Mouse (Mus musculus): ENCODE measurements at regions not wholly inside any gene's neighbourhood (a gene's known extent, or its start where the extent isn't known, plus 50 kb on each side); places are given as distances from the start of the nearest gene placed in this dataset.

GRCm38 (mm10) chr13:44260637-44261333 lies 468.5 kb upstream of the Jarid2 start:
- no peak for TF ChIP-seq POLR2A (IDR thresholded peaks at IDR 0.05; ENCODE audit: borderline replicate concordance, insufficient read depth, low read length)
- TF ChIP-seq CTCF (IDR thresholded peaks at IDR 0.05; ENCODE audit: borderline replicate concordance, insufficient read depth, low read depth, low read length): no peak
- 72% methylated on average over 8 of the region's 8 CpGs for whole genome bisulfite sequencing
- no peak for DNase-seq
- H3K4me1 ChIP-seq (ENCODE audit: control insufficient read depth, insufficient read depth, low read length): no peaks in the 10 kb centered on the region; the same call in 1 of the 2 replicates
- no peaks in the 10 kb centered on the region for H3K27me3 ChIP-seq (ENCODE audit: control insufficient read depth, insufficient read depth, low read length)
- no peak overlapping the region for H3K4me3 ChIP-seq (replicated peaks; ENCODE audit: insufficient read depth, low read depth, low read length)
- H3K27ac ChIP-seq (ENCODE audit: insufficient read depth, low read length): no peak overlapping the region

GRCm38 (mm10) chr13:44272746-44273524 lies 456.3 kb upstream of the Jarid2 start:
- no peak overlapping the region for H3K4me3 ChIP-seq (replicated peaks; ENCODE audit: insufficient read depth, low read depth, low read length)
- H3K4me1 ChIP-seq (ENCODE audit: control insufficient read depth, insufficient read depth, low read length): no peaks in the 10 kb centered on the region
- H3K27ac ChIP-seq (ENCODE audit: insufficient read depth, low read length): no peak overlapping the region
- TF ChIP-seq POLR2A (IDR thresholded peaks at IDR 0.05; ENCODE audit: borderline replicate concordance, insufficient read depth, low read length) (no peak), CTCF (IDR thresholded peaks at IDR 0.05; ENCODE audit: borderline replicate concordance, insufficient read depth, low read depth, low read length) (no peak)
- H3K27me3 ChIP-seq (ENCODE audit: control insufficient read depth, insufficient read depth, low read length): no peaks in the 10 kb centered on the region
- 93% methylated on average over 16 of the region's 16 CpGs for WGBS
- no peak for DNase-seq

GRCm38 (mm10) chr13:44277952-44278351 lies 451.3 kb upstream of the Jarid2 start:
- TF ChIP-seq POLR2A (IDR thresholded peaks at IDR 0.05; ENCODE audit: borderline replicate concordance, insufficient read depth, low read length) (no peak), CTCF (IDR thresholded peaks at IDR 0.05; ENCODE audit: borderline replicate concordance, insufficient read depth, low read depth, low read length) (no peak)
- 90% methylated on average over 3 of the region's 3 CpGs for WGBS
- H3K4me1 ChIP-seq (ENCODE audit: control insufficient read depth, insufficient read depth, low read length): peaks cover 11% of the 10 kb centered on the region
- no peak overlapping the region for H3K27ac ChIP-seq (ENCODE audit: insufficient read depth, low read length)
- H3K27me3 ChIP-seq (ENCODE audit: control insufficient read depth, insufficient read depth, low read length): no peaks in the 10 kb centered on the region
- no peak overlapping the region for H3K4me3 ChIP-seq (replicated peaks; ENCODE audit: insufficient read depth, low read depth, low read length)
- no peak for DNase-seq

GRCm38 (mm10) chr13:44279036-44279435 lies 450.2 kb upstream of the Jarid2 start:
- H3K4me3 ChIP-seq (replicated peaks; ENCODE audit: insufficient read depth, low read depth, low read length): no peak overlapping the region
- TF ChIP-seq CTCF (IDR thresholded peaks at IDR 0.05; ENCODE audit: borderline replicate concordance, insufficient read depth, low read depth, low read length) (no peak), POLR2A (IDR thresholded peaks at IDR 0.05; ENCODE audit: borderline replicate concordance, insufficient read depth, low read length) (no peak)
- DNase-seq: peak in 1 of 2 experiments; percentile 27
- H3K27me3 ChIP-seq (ENCODE audit: control insufficient read depth, insufficient read depth, low read length): no peaks in the 10 kb centered on the region
- no peak overlapping the region for H3K27ac ChIP-seq (ENCODE audit: insufficient read depth, low read length)
- 41% methylated on average over 4 of the region's 4 CpGs for WGBS
- peaks cover 11% of the 10 kb centered on the region for H3K4me1 ChIP-seq (ENCODE audit: control insufficient read depth, insufficient read depth, low read length)

GRCm38 (mm10) chr13:44280296-44280695 lies 449.0 kb upstream of the Jarid2 start:
- Histone ChIP-seq H3K27me3 (ENCODE audit: control insufficient read depth, insufficient read depth, low read length) (no peaks in the 10 kb centered on the region), H3K4me3 (replicated peaks; ENCODE audit: insufficient read depth, low read depth, low read length) (no peak overlapping the region), H3K4me1 (ENCODE audit: control insufficient read depth, insufficient read depth, low read length) (peaks cover 11% of the 10 kb centered on the region), H3K27ac (ENCODE audit: insufficient read depth, low read length) (no peak overlapping the region)
- TF ChIP-seq POLR2A (IDR thresholded peaks at IDR 0.05; ENCODE audit: borderline replicate concordance, insufficient read depth, low read length) (no peak), CTCF (IDR thresholded peaks at IDR 0.05; ENCODE audit: borderline replicate concordance, insufficient read depth, low read depth, low read length) (no peak)
- 98% methylated on average over 8 of the region's 8 CpGs for WGBS
- no peak for DNase-seq

DNA sequence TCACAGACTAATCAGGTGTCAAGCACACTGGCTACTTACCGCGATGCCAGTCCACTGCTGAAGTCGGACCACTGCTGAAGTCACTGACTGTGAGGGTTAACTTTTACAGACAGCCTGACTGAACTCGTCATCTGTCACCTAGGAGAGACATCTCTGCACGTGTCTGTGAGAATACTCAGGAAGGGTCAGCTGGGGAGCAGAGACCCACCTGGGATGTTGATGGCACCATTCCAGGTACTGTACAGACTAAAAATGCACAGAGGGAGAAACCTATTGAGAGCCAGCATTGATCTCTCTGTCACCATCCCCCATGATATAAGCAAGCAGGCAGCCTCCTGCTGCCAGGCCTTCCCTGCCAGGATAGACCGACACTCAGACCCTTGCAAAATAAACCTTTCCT lies 447.5 kb upstream of the Jarid2 start:
- Histone ChIP-seq H3K27me3 (ENCODE audit: control insufficient read depth, insufficient read depth, low read length) (no peaks in the 10 kb centered on the region), H3K4me3 (replicated peaks; ENCODE audit: insufficient read depth, low read depth, low read length) (no peak overlapping the region), H3K27ac (ENCODE audit: insufficient read depth, low read length) (no peak overlapping the region), H3K4me1 (ENCODE audit: control insufficient read depth, insufficient read depth, low read length) (peaks cover 11% of the 10 kb centered on the region)
- WGBS: 62% methylated on average over 6 of the region's 6 CpGs
- no peak for DNase-seq
- TF ChIP-seq POLR2A (IDR thresholded peaks at IDR 0.05; ENCODE audit: borderline replicate concordance, insufficient read depth, low read length) (no peak), CTCF (IDR thresholded peaks at IDR 0.05; ENCODE audit: borderline replicate concordance, insufficient read depth, low read depth, low read length) (no peak)

DNA sequence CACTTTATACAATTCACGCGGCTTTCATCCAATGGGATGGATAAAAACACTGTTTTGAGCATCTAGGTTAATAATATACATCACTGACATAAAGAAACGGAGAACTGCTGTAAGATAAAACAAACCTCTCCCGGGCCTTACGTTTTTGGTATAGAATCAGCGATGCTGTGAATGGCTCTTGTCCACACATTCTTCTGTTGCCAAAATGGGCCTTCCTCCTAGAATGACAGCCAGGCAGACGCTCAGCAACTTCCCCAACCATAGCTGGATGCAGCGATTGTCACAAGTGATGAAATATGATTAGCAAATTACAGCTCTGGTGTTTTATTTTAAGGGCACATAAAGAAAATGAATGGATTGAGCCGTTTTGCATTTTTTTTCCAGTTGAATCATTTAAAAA lies 447.0 kb upstream of the Jarid2 start:
- no peaks in the 10 kb centered on the region for H3K27me3 ChIP-seq (ENCODE audit: control insufficient read depth, insufficient read depth, low read length)
- no peak overlapping the region for H3K4me3 ChIP-seq (replicated peaks; ENCODE audit: insufficient read depth, low read depth, low read length)
- WGBS: 63% methylated on average over 9 of the region's 9 CpGs
- H3K4me1 ChIP-seq (ENCODE audit: control insufficient read depth, insufficient read depth, low read length): peaks cover 11% of the 10 kb centered on the region
- no peak overlapping the region for H3K27ac ChIP-seq (ENCODE audit: insufficient read depth, low read length)
- DNase-seq: no peak
- TF ChIP-seq CTCF (IDR thresholded peaks at IDR 0.05; ENCODE audit: borderline replicate concordance, insufficient read depth, low read depth, low read length): no peak
- TF ChIP-seq POLR2A (IDR thresholded peaks at IDR 0.05; ENCODE audit: borderline replicate concordance, insufficient read depth, low read length): no peak

Data from cerebellum, adult 2 months (tissue).